Mouse (Mus musculus) liver, embryonic 13.5 days (tissue): ENCODE measurements around the gene Elavl4. TPM values are rescaled to one million over a fixed set of nuclear protein-coding genes. Genes with fewer than 3 reads are reported as not detected.

Experiments
- ATAC-seq: fragments of 200-750 bp; cut with Nextera tagmentation; 2 replicates; pipeline ENCODE4 v1.8.0; 2017; ENCODE audit warnings: low read depth, mild to moderate bottlenecking, moderate number of reproducible peaks, moderate library complexity
- DNase-seq: peaks from one replicate; pipeline ENCODE4 v3.0.0; 2022
- H3K27ac ChIP-seq: fragments of 300-500 bp; sonication (generic); 2 replicates; pipeline ENCODE4 v1.5.1; 2015; ENCODE audit warnings: moderate library complexity, mild to moderate bottlenecking, inconsistent platforms
- H3K27me3 ChIP-seq: fragments of 300-500 bp; sonication (generic); 2 replicates; pipeline ENCODE4 v1.6.1; 2015; ENCODE audit warnings: mild to moderate bottlenecking, inconsistent platforms
- H3K36me3 ChIP-seq: fragments of 300-500 bp; sonication (generic); 2 replicates; pipeline ENCODE4 v1.6.1; 2015; ENCODE audit warnings: mild to moderate bottlenecking, inconsistent platforms
- H3K4me1 ChIP-seq: fragments of 300-500 bp; sonication (generic); replicated peaks from 2 replicates; pipeline ENCODE4 v1.6.1; 2015; ENCODE audit warnings: inconsistent platforms
- H3K4me2 ChIP-seq: fragments of 300-500 bp; sonication (generic); 2 replicates; pipeline ENCODE4 v1.6.1; 2015; ENCODE audit warnings: inconsistent platforms, mild to moderate bottlenecking, moderate library complexity
- H3K4me3 ChIP-seq: fragments of 300-500 bp; sonication (generic); replicated peaks from 2 replicates; pipeline ENCODE4 v1.5.1; 2015; ENCODE audit warnings: mild to moderate bottlenecking, inconsistent platforms
- H3K9ac ChIP-seq: fragments of 300-500 bp; sonication (generic); 2 replicates; pipeline ENCODE4 v1.6.1; 2015; ENCODE audit warnings: mild to moderate bottlenecking, inconsistent platforms
- H3K9me3 ChIP-seq: fragments of 300-500 bp; sonication (generic); replicated peaks from 2 replicates; pipeline ENCODE4 v1.6.1; 2016; ENCODE audit warnings: inconsistent platforms
- WGBS: fragments of 180-500 bp; shearing (Covaris S2); methylation state at CpG from one replicate; pipeline ENCODE4 v1.1.7; 2015; ENCODE audit not compliant: insufficient replicate concordance; 5-methylcytosine and 5-hydroxymethylcytosine counted together
- polyA plus RNA-seq: library from polyadenylated mRNA; unstranded; fragments of >200 nt; fragmentation: Nextera tagmentation; extraction: Ambion mirVana; gene quantifications from 2 replicates; pipeline ENCODE4 v1.2.1, GENCODE M21; 2015

The Elavl4 gene
- polyA plus RNA-seq, 1 experiment from 2014 or later = 0.54 TPM

DNA sequence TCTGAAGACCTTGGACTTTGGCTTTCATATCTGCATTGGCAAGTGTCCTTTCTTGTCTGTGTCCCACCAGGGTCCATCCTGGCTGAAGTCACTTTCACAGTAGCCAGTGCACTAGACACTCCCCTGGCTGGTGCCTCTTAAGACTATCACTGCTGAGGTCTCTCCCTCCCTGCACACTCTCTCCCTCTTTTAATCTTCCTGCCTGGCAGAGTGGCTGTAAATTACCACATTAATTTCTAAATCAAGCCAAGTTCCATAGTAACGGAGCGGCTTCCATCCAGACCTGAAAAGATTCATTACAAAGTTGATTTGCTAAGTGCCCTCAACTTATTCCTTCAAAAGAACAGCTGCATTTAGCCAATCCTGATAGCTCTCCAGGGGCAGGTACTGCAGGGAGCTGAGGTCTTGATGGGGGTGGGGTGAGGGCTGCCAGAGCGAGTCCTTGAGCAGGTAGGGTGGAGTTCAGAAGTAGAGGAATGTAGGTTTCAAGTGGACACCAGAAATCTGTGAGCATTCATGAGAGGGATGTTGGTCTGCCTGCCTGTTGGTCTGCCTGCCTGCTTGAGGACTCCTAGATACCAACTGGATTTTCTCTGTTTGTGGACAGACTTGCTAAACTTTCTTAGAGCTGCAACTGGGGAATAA, 194.1 kb downstream of the Elavl4 start:
- H3K27me3 ChIP-seq = no peaks in the 10 kb centered on the region
- H3K4me3 ChIP-seq = no peak overlapping the region
- WGBS = 52% methylated on average over 3 of the region's 3 CpGs
- no peak overlapping the region for H3K9ac ChIP-seq
- H3K9me3 ChIP-seq = no peaks in the 10 kb centered on the region
- H3K27ac ChIP-seq = no peak overlapping the region
- no peaks in the 10 kb centered on the region for H3K36me3 ChIP-seq
- no peaks in the 10 kb centered on the region for H3K4me1 ChIP-seq
- no peak for ATAC-seq
- no peak overlapping the region for H3K4me2 ChIP-seq
- no peak for DNase-seq

DNA sequence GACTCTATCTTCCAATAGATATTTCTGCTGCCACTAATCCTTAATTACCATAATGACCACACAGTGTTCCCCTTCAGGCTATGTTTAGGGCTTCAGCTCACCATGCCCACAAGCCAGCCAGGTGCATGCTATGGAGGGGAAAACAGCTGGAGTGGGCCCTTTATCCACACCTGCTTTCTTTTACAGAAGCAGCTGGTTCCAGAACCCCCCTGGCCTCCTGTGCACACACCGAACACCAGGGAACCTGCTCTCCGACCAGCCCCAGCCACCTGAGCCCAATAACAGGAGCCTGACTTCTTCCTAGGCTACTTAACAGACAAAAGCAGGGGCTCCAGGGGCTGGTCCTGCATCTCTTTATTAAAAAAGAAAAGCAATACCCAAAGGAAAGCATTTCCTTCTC, 195.8 kb downstream of the Elavl4 start:
- ATAC-seq = no peak
- WGBS = 66% methylated on average over 2 of the region's 2 CpGs
- no peak for DNase-seq

More for the DNA sequence above, 195.8 kb downstream of the Elavl4 start:
- no peaks in the 10 kb centered on the region for H3K9me3 ChIP-seq
- no peaks in the 10 kb centered on the region for H3K36me3 ChIP-seq
- H3K9ac ChIP-seq = no peak overlapping the region
- no peak overlapping the region for H3K4me3 ChIP-seq
- H3K4me1 ChIP-seq = no peaks in the 10 kb centered on the region
- no peak overlapping the region for H3K27ac ChIP-seq
- H3K27me3 ChIP-seq = no peaks in the 10 kb centered on the region
- no peak overlapping the region for H3K4me2 ChIP-seq

Other genes with a start within 250 kb of the Elavl4 start
- gene Agbl4, start 45.8 kb upstream of the Elavl4 start, polyA plus RNA-seq = not detected in 2 replicates